Mouse (Mus musculus) intestine, embryonic 14.5 days (tissue): ENCODE results near the gene Ifna4. TPM values are rescaled to one million over a fixed set of nuclear protein-coding genes. Genes with fewer than 3 reads are reported as not detected.

Experiments
- ATAC-seq: fragments of 200-750 bp; cut with Nextera tagmentation; replicated peaks from 2 replicates; pipeline ENCODE4 v1.8.0; 2017; ENCODE audit warnings: low read depth, moderate number of reproducible peaks, moderate TSS enrichment, moderate library complexity; ENCODE audit not compliant: low FRiP score, low TSS enrichment
- DNase-seq: peaks from one replicate; pipeline ENCODE4 v3.0.0-alpha.2; 2018; ENCODE audit warnings: low spot score
- H3K27ac ChIP-seq: fragments of 300-500 bp; sonication (generic); 2 replicates; pipeline ENCODE4 v1.5.1; 2014; ENCODE audit warnings: low read depth, mild to moderate bottlenecking, control low read depth
- H3K27me3 ChIP-seq: fragments of 300-500 bp; sonication (generic); replicated peaks from 2 replicates; pipeline ENCODE4 v1.6.1; 2014; ENCODE audit warnings: low read length, control low read depth; ENCODE audit not compliant: control insufficient read depth, insufficient read depth
- H3K36me3 ChIP-seq: fragments of 300-500 bp; sonication (generic); 2 replicates; pipeline ENCODE4 v1.6.1; 2014; ENCODE audit warnings: low read length, control low read depth; ENCODE audit not compliant: control insufficient read depth, insufficient read depth
- H3K4me1 ChIP-seq: fragments of 300-500 bp; sonication (generic); replicated peaks from 2 replicates; pipeline ENCODE4 v1.6.1; 2014; ENCODE audit warnings: low read length, control low read depth, mixed read lengths; ENCODE audit not compliant: control insufficient read depth, insufficient read depth
- H3K4me2 ChIP-seq: fragments of 300-500 bp; sonication (generic); 2 replicates; pipeline ENCODE4 v1.6.1; 2014; ENCODE audit warnings: low read length
- H3K4me3 ChIP-seq: fragments of 300-500 bp; sonication (generic); 2 replicates; pipeline ENCODE4 v1.5.1; 2014; ENCODE audit warnings: low read depth, low read length, control low read depth, mixed read lengths
- H3K9ac ChIP-seq: fragments of 300-500 bp; sonication (generic); 2 replicates; pipeline ENCODE4 v1.6.1; 2014; ENCODE audit warnings: mild to moderate bottlenecking, low read length
- H3K9me3 ChIP-seq: fragments of 300-500 bp; sonication (generic); 2 replicates; pipeline ENCODE4 v1.6.1; 2016; ENCODE audit warnings: low read length, control low read depth; ENCODE audit not compliant: control insufficient read depth
- WGBS: fragments of 180-500 bp; shearing (Covaris S2); extraction: QIAGEN DNeasy Blood & Tissue Kit; methylation state at CpG from one replicate; pipeline ENCODE4 v1.1.7; 2014; 5-methylcytosine and 5-hydroxymethylcytosine counted together
- polyA plus RNA-seq: library from polyadenylated mRNA; unstranded; fragments of >200 nt; fragmentation: Nextera tagmentation; extraction: Ambion mirVana; gene quantifications from 2 replicates; pipeline ENCODE4 v1.2.1, GENCODE M21; 2014

The Ifna4 gene
- polyA plus RNA-seq, 1 experiment from 2014 or later, result not detected

DNA sequence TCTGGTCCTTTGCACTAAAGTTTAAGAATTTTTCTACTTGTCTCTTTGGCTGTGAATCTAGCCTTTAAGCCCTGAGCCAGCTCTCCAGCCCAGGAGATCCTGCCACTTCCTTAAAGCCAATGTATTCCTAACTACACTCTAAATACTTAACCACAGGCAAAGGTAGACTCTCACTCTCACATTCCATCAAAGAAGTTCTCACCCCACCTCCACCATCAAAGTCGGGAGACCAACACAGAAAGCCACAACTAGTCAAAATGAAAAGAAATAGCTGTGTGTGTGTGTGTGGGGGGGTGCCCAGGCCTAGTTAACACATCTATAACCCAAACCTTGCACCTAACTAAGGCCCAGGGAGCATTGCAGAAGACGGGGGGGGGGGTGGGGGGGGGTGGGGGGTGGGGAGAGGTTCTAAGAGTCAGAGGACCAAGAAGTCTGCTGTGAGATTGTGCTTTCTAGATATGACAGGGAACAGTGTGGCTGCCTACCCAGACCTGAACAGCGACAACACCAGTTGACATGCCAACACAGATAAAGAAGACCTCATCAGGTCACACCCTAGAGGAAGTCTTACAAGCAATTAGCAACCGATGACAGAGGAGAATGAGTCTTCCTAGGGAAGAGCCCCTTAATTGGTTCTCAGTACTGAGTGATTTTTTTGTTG is 33.9 kb downstream of the Ifna4 start:
- H3K9me3 ChIP-seq, result no peaks in the 10 kb centered on the region
- no peak overlapping the region for H3K9ac ChIP-seq
- DNase-seq, result no peak
- H3K4me3 ChIP-seq, result no peak overlapping the region
- 56% methylated on average over 4 of the region's 4 CpGs for WGBS
- no peak for ATAC-seq
- H3K36me3 ChIP-seq, result no peaks in the 10 kb centered on the region
- no peak overlapping the region for H3K4me2 ChIP-seq
- H3K27me3 ChIP-seq, result no peaks in the 10 kb centered on the region
- H3K4me1 ChIP-seq, result no peaks in the 10 kb centered on the region
- no peak overlapping the region for H3K27ac ChIP-seq

GRCm38 (mm10) chr4:88876520-88876919 is 34.9 kb downstream of the Ifna4 start:
- Histone ChIP-seq H3K9ac (no peak overlapping the region), H3K27ac (no peak overlapping the region), H3K36me3 (no peaks in the 10 kb centered on the region), H3K9me3 (no peaks in the 10 kb centered on the region), H3K4me1 (no peaks in the 10 kb centered on the region), H3K4me2 (no peak overlapping the region), H3K27me3 (no peaks in the 10 kb centered on the region), H3K4me3 (no peak overlapping the region)
- ATAC-seq, result no peak
- no peak for DNase-seq
- WGBS, result 88% methylated on average over 4 of the region's 4 CpGs

DNA sequence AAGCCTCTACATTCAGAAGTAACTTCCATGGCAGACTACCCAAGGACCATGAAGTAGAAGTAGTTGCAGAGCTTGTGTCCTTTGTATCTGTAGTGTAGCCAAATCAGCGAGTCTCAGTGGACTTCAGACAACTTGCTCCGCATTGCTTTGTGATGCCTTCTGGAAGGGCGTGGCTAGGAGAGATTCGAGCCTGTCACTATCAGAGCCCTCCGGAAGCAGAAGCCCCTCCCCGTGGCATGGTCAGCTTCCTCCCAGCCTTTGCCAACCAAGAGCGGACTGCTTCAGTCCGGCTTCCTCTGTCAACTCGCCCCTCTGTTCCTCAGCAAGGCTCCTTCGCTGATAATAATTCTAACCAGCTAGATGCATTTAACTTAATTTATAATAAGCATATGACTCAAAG is 36.6 kb downstream of the Ifna4 start:
- 42% methylated on average over 10 of the region's 10 CpGs for WGBS
- ATAC-seq (no peak), DNase-seq (no peak)
- Histone ChIP-seq H3K27me3 (no peaks in the 10 kb centered on the region), H3K9me3 (no peaks in the 10 kb centered on the region), H3K4me3 (no peak overlapping the region), H3K36me3 (no peaks in the 10 kb centered on the region), H3K27ac (no peak overlapping the region), H3K4me1 (no peaks in the 10 kb centered on the region), H3K4me2 (no peak overlapping the region), H3K9ac (no peak overlapping the region)

GRCm38 (mm10) chr4:88878772-88879171 is 37.1 kb downstream of the Ifna4 start:
- no peak overlapping the region for H3K4me2 ChIP-seq
- H3K4me1 ChIP-seq, result no peaks in the 10 kb centered on the region
- no peaks in the 10 kb centered on the region for H3K27me3 ChIP-seq
- H3K36me3 ChIP-seq, result no peaks in the 10 kb centered on the region
- DNase-seq, result no peak
- H3K9me3 ChIP-seq, result no peaks in the 10 kb centered on the region
- no peak overlapping the region for H3K4me3 ChIP-seq
- no peak for ATAC-seq
- no peak overlapping the region for H3K9ac ChIP-seq
- WGBS, result 66% methylated on average over 4 of the region's 4 CpGs
- no peak overlapping the region for H3K27ac ChIP-seq

GRCm38 (mm10) chr4:88880101-88880500 is 38.4 kb downstream of the Ifna4 start, which contains the start of gene Ifne:
Ifne (minus strand) TSS chr4:88880201.
- 85% methylated on average over 8 of the region's 8 CpGs for WGBS
- no peak for ATAC-seq

GRCm38 (mm10) chr4:88888236-88888635 is 46.6 kb downstream of the Ifna4 start:
- Histone ChIP-seq H3K4me1 (no peaks in the 10 kb centered on the region), H3K27me3 (no peaks in the 10 kb centered on the region), H3K9me3 (no peaks in the 10 kb centered on the region), H3K9ac (no peak overlapping the region), H3K4me2 (no peak overlapping the region), H3K36me3 (no peaks in the 10 kb centered on the region), H3K4me3 (no peak overlapping the region), H3K27ac (no peak overlapping the region)
- no peak for DNase-seq
- ATAC-seq, result no peak

More at GRCm38 (mm10) chr4:88880101-88880500, 38.4 kb downstream of the Ifna4 start, which contains the start of gene Ifne:
- Histone ChIP-seq H3K36me3 (no peaks in the 10 kb centered on the region), H3K9ac (no peak within 1 kb of the TSS), H3K27ac (no peak within 1 kb of the TSS), H3K27me3 (no peaks in the 10 kb centered on the region), H3K4me1 (no peaks in the 10 kb centered on the region), H3K4me3 (no peak within 1 kb of the TSS), H3K4me2 (no peak within 1 kb of the TSS), H3K9me3 (no peaks in the 10 kb centered on the region)
- no peak for DNase-seq

Other genes starting within 250 kb of the Ifna4 start
- not detected in 2 replicates for gene Ifna9, start 249.5 kb upstream of the Ifna4 start, polyA plus RNA-seq
- not detected in 2 replicates for gene Ifna12, start 238.5 kb upstream of the Ifna4 start, polyA plus RNA-seq
- not detected in 2 replicates for gene C87499, start 207.4 kb upstream of the Ifna4 start, polyA plus RNA-seq
- not detected in 2 replicates for gene Ifna13, start 197.4 kb upstream of the Ifna4 start, polyA plus RNA-seq
- gene Ifna16, start 164.9 kb upstream of the Ifna4 start, polyA plus RNA-seq, result not detected in 2 replicates
- gene Ifna2, start 157.9 kb upstream of the Ifna4 start, polyA plus RNA-seq, result not detected in 2 replicates
- gene Ifnab, start 150.5 kb upstream of the Ifna4 start, polyA plus RNA-seq, result not detected in 2 replicates
- 0.70 and 1.2 TPM in 2 replicates for gene Gm26566, start 120.1 kb upstream of the Ifna4 start, polyA plus RNA-seq
- 97.9 and 106 TPM in 2 replicates for gene Klhl9, start 119.4 kb upstream of the Ifna4 start, polyA plus RNA-seq
- gene Gm13271, start 87.0 kb upstream of the Ifna4 start, polyA plus RNA-seq, result not detected in 2 replicates
- 0.22 TPM in 1 of 2 replicates, not detected in the other for gene Gm13283, start 81.7 kb upstream of the Ifna4 start, polyA plus RNA-seq
- gene Gm13290, start 68.0 kb upstream of the Ifna4 start, polyA plus RNA-seq, result not detected in 2 replicates
- gene Gm13289, start 64.9 kb upstream of the Ifna4 start, polyA plus RNA-seq, result not detected in 2 replicates
- gene Gm13272, start 62.0 kb upstream of the Ifna4 start, polyA plus RNA-seq, result 0.23 TPM in 1 of 2 replicates, not detected in the other
- gene Ifnz, start 59.7 kb upstream of the Ifna4 start, polyA plus RNA-seq, result 0.28 TPM in 1 of 2 replicates, not detected in the other
- 0.48 TPM in 1 of 2 replicates, not detected in the other for gene Gm13276, start 56.2 kb upstream of the Ifna4 start, polyA plus RNA-seq
- gene Gm13277, start 53.2 kb upstream of the Ifna4 start, polyA plus RNA-seq, result not detected in 2 replicates
- gene Gm13278, start 50.3 kb upstream of the Ifna4 start, polyA plus RNA-seq, result not detected in 2 replicates
- gene Gm13275, start 47.4 kb upstream of the Ifna4 start, polyA plus RNA-seq, result not detected in 2 replicates
- not detected in 2 replicates for gene Gm13279, start 44.5 kb upstream of the Ifna4 start, polyA plus RNA-seq
- gene Gm13285, start 42.2 kb upstream of the Ifna4 start, polyA plus RNA-seq, result 0.59 and 1.1 TPM in 2 replicates
- not detected in 2 replicates for gene Gm13287, start 38.6 kb upstream of the Ifna4 start, polyA plus RNA-seq
- gene Gm13288, start 36.3 kb upstream of the Ifna4 start, polyA plus RNA-seq, result not detected in 2 replicates
- not detected in 2 replicates for gene Ifna7, start 25.6 kb upstream of the Ifna4 start, polyA plus RNA-seq
- gene Ifna11, start 21.9 kb upstream of the Ifna4 start, polyA plus RNA-seq, result not detected in 2 replicates
- not detected in 2 replicates for gene Ifna6, start 14.4 kb upstream of the Ifna4 start, polyA plus RNA-seq
- gene Ifna5, start 6.3 kb upstream of the Ifna4 start, polyA plus RNA-seq, result not detected in 2 replicates
- not detected in 2 replicates for gene Ifna1, start 8.2 kb downstream of the Ifna4 start, polyA plus RNA-seq
- gene Ifne, start 38.3 kb downstream of the Ifna4 start, polyA plus RNA-seq, result not detected in 2 replicates